Mouse (Mus musculus): ENCODE data around the gene Tmed2.

GRCm38 (mm10) chr5:124528791-124529190, 11.7 kb upstream of the Tmed2 start:
- no peak for TF ChIP-seq CTCF (IDR thresholded peaks at IDR 0.05; ENCODE audit: insufficient read depth, low read length)
- TF ChIP-seq POLR2A (IDR thresholded peaks at IDR 0.05; ENCODE audit: borderline replicate concordance, extremely low read depth, low read depth, low read length): no peak
